In genomic region chr6:82041488-82042295, GRCm38 (mm10) we compare ENCODE assay signal across 8 mouse cellular contexts. TPM values are rescaled to one million over a fixed set of nuclear protein-coding genes. Genes with fewer than 3 reads are reported as not detected.
DNase-seq lines count a peak whose midpoint lies in the region; ATAC-seq lines count a peak whose summit lies in the region.

No protein-coding gene starts in this region.

- H3K4me2 ChIP-seq in heart, embryonic 15.5 days = peak overlapping the region; percentile 99

- H3K4me1 ChIP-seq in heart, embryonic 15.5 days (replicated peaks) = peaks cover 17% of the 10 kb centered on the region

- peak overlapping the region; percentile 66 for H3K4me3 ChIP-seq in heart, embryonic 15.5 days

- H3K9ac ChIP-seq in heart, embryonic 15.5 days = peak overlapping the region; percentile 62

- WGBS in heart, embryonic 15.5 days = under 1% methylated on average over 50 of the region's 50 CpGs

- peaks cover 16% of the 10 kb centered on the region; the same call in 1 of the 2 replicates for H3K27me3 ChIP-seq in heart, embryonic 15.5 days

- H3K27ac ChIP-seq in heart, embryonic 15.5 days = peak overlapping the region; percentile 43

- peak; percentile 2 for DNase-seq in right cerebral cortex, adult 18-20 months
- no peak for DNase-seq in right cerebral cortex, postnatal 36 days (ENCODE audit: low spot score in 2 of 2)
- DNase-seq in embryo, embryonic 11.5 days (ENCODE audit: low read depth, low spot score) = peak; percentile 24
- peak; percentile 78 to 93 for DNase-seq in kidney, postnatal 25 days
- peak; percentile 27 for DNase-seq in mesoderm, embryonic 11.5 days (ENCODE audit: low read depth, low spot score)
- DNase-seq in testis, postnatal 10 days (ENCODE audit: low spot score) = peak; percentile 61
- DNase-seq in left cerebral cortex, adult 11 months (ENCODE audit: low spot score) = no peak

- ATAC-seq in heart, embryonic 15.5 days (replicated peaks; ENCODE audit: insufficient number of reproducible peaks, insufficient read depth, low FRiP score, low read depth) = peak; percentile 67

- H3K36me3 ChIP-seq in heart, embryonic 15.5 days = no peaks in the 10 kb centered on the region

- no peaks in the 10 kb centered on the region for H3K9me3 ChIP-seq in heart, embryonic 15.5 days (replicated peaks)

RNA-seq across cellular contexts. Expression of gene Eva1a, which starts 0.8 kb away (rescaled TPM):
- 5.2 and 8.1 TPM in 2 replicates for polyA plus RNA-seq in heart, embryonic 15.5 days (2015; fragmentation: Nextera tagmentation; extraction: Ambion mirVana)

Comparison
In these comparisons a context has a peak if more than half of its experiments do, and no peak if none do; other contexts are left out.
1. DNase-seq: peak in right cerebral cortex, adult 18-20 months (single experiment), embryo, embryonic 11.5 days (single experiment), kidney, postnatal 25 days (2 of 2), mesoderm, embryonic 11.5 days (single experiment) and testis, postnatal 10 days (single experiment); none in right cerebral cortex, postnatal 36 days (0 of 2) and left cerebral cortex, adult 11 months (single experiment).